Mouse (Mus musculus) limb, embryonic 10.5 days (tissue): ENCODE results near the gene Odf4. TPM values are rescaled to one million over a fixed set of nuclear protein-coding genes. Genes with fewer than 3 reads are reported as not detected.
"Not testable (repeated sequence)": the region's sequence is repeated elsewhere in the genome, so short reads cannot be mapped to it uniquely, and the experiment has no call there.

Source experiments
- DNase-seq: peaks from one replicate; pipeline ENCODE4 v3.0.0-alpha.2; 2017; ENCODE audit warnings: low spot score
- H3K27ac ChIP-seq: fragments of 300-500 bp; sonication (generic); 2 replicates; pipeline ENCODE4 v1.5.1; 2016; ENCODE audit warnings: mild to moderate bottlenecking
- H3K27me3 ChIP-seq: fragments of 300-500 bp; sonication (generic); 2 replicates; pipeline ENCODE4 v1.6.1; 2016; ENCODE audit warnings: low read depth, mild to moderate bottlenecking; ENCODE audit not compliant: poor library complexity, severe bottlenecking
- H3K36me3 ChIP-seq: fragments of 300-500 bp; sonication (generic); 2 replicates; pipeline ENCODE4 v1.6.1; 2016; ENCODE audit warnings: mild to moderate bottlenecking, moderate library complexity
- H3K4me1 ChIP-seq: fragments of 300-500 bp; sonication (generic); 2 replicates; pipeline ENCODE4 v1.6.1; 2016
- H3K4me3 ChIP-seq: fragments of 300-500 bp; sonication (generic); 2 replicates; pipeline ENCODE4 v1.5.1; 2016; ENCODE audit warnings: mild to moderate bottlenecking, moderate library complexity
- H3K9me3 ChIP-seq: fragments of 300-500 bp; sonication (generic); replicated peaks from 2 replicates; pipeline ENCODE4 v1.6.1; 2016; ENCODE audit warnings: mild to moderate bottlenecking
- WGBS: fragments of 180-500 bp; shearing (Covaris S2); methylation state at CpG from one replicate; pipeline ENCODE4 v1.1.7; 2016; 5-methylcytosine and 5-hydroxymethylcytosine counted together
- polyA plus RNA-seq: library from polyadenylated mRNA; unstranded; fragments of >200 nt; fragmentation: Nextera tagmentation; extraction: Ambion mirVana; gene quantifications from 2 replicates; pipeline ENCODE4 v1.2.1, GENCODE M21; 2016

Gene Odf4
- polyA plus RNA-seq, 1 experiment from 2014 or later = not detected

DNA sequence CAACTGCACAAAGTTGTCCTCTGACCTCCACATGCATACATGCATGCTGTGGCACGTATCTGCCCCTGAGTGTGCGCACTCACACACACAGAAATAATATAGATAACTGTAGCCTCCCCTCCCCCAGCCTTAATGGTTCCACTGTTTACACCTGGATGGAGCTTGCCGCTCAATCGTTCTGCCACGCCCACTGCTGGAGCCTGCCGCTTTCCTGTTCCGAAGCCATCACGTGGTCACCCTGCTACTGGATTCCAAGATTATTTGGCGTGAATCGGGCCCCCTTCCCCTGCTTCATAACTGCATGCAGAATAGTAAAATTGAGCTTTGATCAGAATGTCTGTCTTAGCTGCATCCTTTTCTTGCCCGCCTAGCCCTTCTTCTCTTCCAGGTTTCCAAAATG is 35.3 kb upstream of the Odf4 start:
- not testable (repeated sequence) for H3K9me3 ChIP-seq, H3K36me3 ChIP-seq

DNA sequence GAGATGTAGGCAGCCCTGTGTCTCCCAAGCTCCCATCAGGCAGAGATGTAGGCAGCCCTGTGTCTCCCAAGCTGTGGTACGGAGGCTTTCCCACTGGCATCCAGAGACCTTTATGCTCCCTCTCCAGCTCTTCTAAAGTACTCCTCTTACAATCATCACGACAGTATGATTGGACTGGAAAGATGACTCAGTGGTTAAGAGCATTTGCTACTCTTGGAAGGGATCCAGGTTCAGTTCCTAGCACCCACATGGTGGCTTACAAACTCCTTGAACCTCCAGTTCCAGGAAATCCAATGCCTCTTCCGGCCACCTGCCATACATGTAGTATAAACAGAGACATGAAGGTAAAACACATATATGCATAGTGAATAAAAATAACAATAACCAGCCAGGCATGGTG is 34.7 kb upstream of the Odf4 start:
- Histone ChIP-seq H3K4me3 (no peak overlapping the region), H3K27ac (no peak overlapping the region), H3K27me3 (peaks cover 12% of the 10 kb centered on the region), H3K4me1 (peaks cover 16% of the 10 kb centered on the region), H3K9me3 (no peaks in the 10 kb centered on the region), H3K36me3 (no peaks in the 10 kb centered on the region)
- DNase-seq = no peak
- WGBS = 84% methylated on average over 3 of the region's 3 CpGs

More for the DNA sequence above, 35.3 kb upstream of the Odf4 start:
- not testable (repeated sequence) for H3K27me3 ChIP-seq, H3K27ac ChIP-seq, DNase-seq, H3K4me3 ChIP-seq
- WGBS = 28% methylated on average over 11 of the region's 11 CpGs
- H3K4me1 ChIP-seq = peaks cover 16% of the 10 kb centered on the region

DNA sequence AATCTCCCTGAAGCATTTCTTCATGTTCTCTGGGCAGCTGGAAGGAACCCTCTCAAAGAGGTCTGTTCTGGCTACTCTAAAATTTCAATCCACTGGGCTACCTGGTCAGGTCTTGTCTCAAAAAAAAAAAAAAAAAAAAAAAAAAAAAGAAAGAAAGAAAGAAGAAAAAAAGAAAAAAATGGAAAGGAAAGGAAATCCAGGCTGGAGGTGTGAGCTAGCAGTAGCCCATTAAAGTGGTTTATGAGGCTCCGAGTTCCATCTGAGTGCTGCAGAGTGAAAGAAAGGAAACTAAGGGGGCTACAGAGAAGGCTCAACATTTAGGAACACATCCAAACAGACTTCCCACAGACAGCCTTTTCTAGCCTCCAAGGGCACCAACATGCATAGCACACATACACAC is 31.1 kb upstream of the Odf4 start:
- WGBS = 69% methylated on average over 1 of the region's 1 CpGs
- Histone ChIP-seq H3K27ac (no peak overlapping the region), H3K9me3 (no peaks in the 10 kb centered on the region), H3K36me3 (no peaks in the 10 kb centered on the region), H3K4me1 (peaks cover 43% of the 10 kb centered on the region), H3K4me3 (no peak overlapping the region), H3K27me3 (peaks cover 48% of the 10 kb centered on the region)
- no peak for DNase-seq

DNA sequence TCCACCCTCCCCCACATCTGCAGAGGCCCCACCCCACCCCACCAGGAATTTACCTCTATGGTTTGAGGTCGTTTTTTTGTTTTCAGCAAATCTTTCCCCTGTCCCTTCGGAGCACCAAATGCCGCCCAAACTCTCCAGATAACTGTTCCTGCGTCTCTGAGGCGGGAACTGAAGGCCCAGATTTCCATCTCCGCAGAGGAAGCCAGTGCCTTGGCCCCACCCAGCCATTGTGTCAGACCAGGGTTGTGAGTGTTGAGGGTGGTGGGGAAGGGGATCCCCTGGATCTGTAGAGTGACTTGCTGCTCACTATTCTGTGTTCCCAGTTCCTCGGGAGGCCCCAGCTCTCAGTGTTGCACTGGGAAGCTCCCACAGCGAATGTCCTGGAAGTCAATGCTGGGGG is 30.4 kb upstream of the Odf4 start, which contains the start of gene Arhgef15:
Gene Arhgef15, minus strand, starts transcription at position 173 of the 400 bp plus-strand sequence.
- H3K27ac ChIP-seq = peak within 1 kb of the TSS; percentile 56
- H3K9me3 ChIP-seq = no peaks in the 10 kb centered on the region
- peak within 1 kb of the TSS; percentile 36 for H3K4me3 ChIP-seq
- no peaks in the 10 kb centered on the region for H3K36me3 ChIP-seq
- peaks cover 43% of the 10 kb centered on the region for H3K4me1 ChIP-seq
- no peak for DNase-seq
- H3K27me3 ChIP-seq = peaks cover 54% of the 10 kb centered on the region
- 37% methylated on average over 8 of the region's 8 CpGs for WGBS

DNA sequence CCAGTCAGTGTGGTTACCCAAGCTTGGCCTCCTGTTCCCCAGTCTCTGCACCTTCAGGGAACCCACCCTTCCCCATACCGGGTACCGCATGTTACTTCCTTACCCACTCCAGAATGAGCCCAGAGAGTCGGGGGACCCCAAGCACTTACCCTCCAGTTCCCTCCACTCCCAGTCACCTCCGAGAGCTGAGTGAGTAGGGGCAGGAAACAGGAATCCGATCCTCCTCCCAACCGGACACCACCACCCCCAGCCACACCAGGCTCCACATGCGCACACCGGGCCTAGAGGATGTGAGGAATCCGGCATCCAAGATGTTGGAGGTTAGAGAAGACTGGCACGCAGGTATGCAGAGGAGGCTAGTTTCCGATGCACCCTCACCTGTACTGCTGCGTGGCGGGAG is 29.8 kb upstream of the Odf4 start:
- DNase-seq = no peak
- H3K36me3 ChIP-seq = no peaks in the 10 kb centered on the region
- no peaks in the 10 kb centered on the region for H3K9me3 ChIP-seq
- WGBS = 21% methylated on average over 13 of the region's 13 CpGs
- H3K27ac ChIP-seq = peak overlapping the region; percentile 56; the same call in 1 of the 2 replicates
- peaks cover 61% of the 10 kb centered on the region for H3K27me3 ChIP-seq
- peak overlapping the region; percentile 36 for H3K4me3 ChIP-seq
- H3K4me1 ChIP-seq = peaks cover 41% of the 10 kb centered on the region

DNA sequence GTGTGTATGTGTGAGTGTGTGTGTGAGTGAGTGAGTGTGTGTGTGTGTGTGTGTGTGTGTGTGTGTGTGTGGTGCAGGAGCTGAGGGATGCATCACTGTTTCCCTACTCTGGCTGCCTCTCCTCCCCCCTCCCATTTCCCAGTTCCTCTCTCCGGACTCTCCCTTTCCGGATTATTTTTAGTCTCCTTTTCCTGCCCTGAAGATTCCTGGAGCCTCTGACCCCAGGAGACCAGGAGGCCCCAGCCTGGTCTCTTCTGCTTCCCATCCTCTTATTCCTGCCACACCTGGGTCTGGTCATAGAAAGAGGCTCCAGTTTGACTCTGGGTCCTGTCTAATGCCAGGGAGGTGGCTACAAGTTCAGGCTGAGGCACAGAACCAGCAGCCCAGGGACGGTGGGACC is 29.2 kb upstream of the Odf4 start:
- DNase-seq = no peak
- no peaks in the 10 kb centered on the region for H3K9me3 ChIP-seq
- peaks cover 66% of the 10 kb centered on the region for H3K27me3 ChIP-seq
- peak overlapping the region; percentile 36; the same call in 1 of the 2 replicates for H3K4me3 ChIP-seq
- H3K27ac ChIP-seq = peak overlapping the region; percentile 56; the same call in 1 of the 2 replicates
- 53% methylated on average over 3 of the region's 3 CpGs for WGBS
- peaks cover 43% of the 10 kb centered on the region for H3K4me1 ChIP-seq
- no peaks in the 10 kb centered on the region for H3K36me3 ChIP-seq

DNA sequence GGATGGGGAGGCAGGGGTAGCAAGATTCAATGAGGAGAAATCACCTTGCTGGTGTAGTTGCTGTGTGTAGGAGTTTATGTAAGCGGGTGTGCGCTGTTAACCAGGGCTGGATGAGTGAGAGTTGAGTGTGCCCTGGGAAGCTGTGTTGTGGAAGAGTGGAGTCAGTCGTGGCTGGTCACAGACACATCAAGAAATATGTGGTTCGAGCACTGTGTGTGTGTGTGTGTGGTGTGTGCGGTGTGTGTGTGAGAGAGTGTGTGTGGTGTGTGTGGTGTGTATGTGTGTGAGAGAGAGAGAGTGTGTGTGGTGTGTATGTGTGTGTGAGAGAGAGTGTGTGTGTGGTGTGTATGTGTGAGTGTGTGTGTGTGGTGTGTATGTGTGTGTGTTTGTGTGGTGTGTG is 28.6 kb upstream of the Odf4 start:
- Histone ChIP-seq H3K27ac (no peak overlapping the region), H3K4me1 (peaks cover 43% of the 10 kb centered on the region), H3K9me3 (no peaks in the 10 kb centered on the region), H3K4me3 (peak overlapping the region; percentile 49), H3K36me3 (no peaks in the 10 kb centered on the region), H3K27me3 (peaks cover 70% of the 10 kb centered on the region)
- DNase-seq = no peak
- WGBS = 70% methylated on average over 5 of the region's 5 CpGs

DNA sequence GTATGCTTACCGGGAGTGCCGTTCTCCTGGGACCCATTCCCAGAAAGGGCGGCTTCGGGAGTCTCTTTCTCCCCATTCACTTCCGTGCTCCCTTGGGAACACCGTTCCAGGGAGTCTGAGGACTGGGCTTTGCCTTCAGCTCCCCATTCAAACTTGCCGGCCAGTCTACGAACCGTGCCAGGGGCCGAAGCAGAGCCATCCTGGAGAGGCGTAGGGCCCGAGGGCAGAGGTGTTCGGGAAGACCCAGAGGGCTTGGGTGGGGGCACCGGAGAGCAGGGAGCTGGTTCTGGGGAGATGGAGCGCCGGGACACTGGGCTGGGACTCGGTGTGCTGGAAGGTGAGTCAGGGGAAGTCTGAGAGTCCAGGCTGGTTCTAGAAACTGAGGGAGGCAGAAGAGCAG is 27.5 kb upstream of the Odf4 start:
- peak; percentile 57 for DNase-seq
- no peaks in the 10 kb centered on the region for H3K36me3 ChIP-seq
- H3K9me3 ChIP-seq = no peaks in the 10 kb centered on the region
- H3K27me3 ChIP-seq = peaks cover 81% of the 10 kb centered on the region
- peak overlapping the region; percentile 51 for H3K27ac ChIP-seq
- peak overlapping the region; percentile 49 for H3K4me3 ChIP-seq
- 3% methylated on average over 17 of the region's 17 CpGs for WGBS
- peaks cover 43% of the 10 kb centered on the region for H3K4me1 ChIP-seq

DNA sequence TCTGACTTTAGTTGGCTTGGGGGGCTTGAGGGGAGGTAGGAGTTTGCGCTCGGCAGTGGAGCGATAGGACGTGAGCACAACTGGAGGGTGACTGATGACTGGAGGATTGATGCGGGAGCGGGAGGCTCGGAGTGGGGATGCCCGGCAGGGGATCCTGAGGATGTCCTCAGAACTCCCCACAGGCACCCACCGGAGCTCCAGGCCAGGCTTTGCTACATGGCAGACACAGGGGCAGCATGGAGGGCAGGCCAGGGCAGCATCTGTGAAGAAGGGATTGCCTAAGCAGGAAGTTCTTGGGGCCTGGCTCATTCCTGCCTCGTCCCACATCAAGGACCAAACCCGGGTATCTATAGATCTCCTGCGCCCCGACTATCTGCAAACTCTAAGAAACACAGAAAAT is 27.0 kb upstream of the Odf4 start:
- WGBS = 3% methylated on average over 13 of the region's 13 CpGs
- peak overlapping the region; percentile 49 for H3K4me3 ChIP-seq
- DNase-seq = peak; percentile 48
- peaks cover 84% of the 10 kb centered on the region for H3K27me3 ChIP-seq
- no peaks in the 10 kb centered on the region for H3K9me3 ChIP-seq
- H3K4me1 ChIP-seq = peaks cover 43% of the 10 kb centered on the region
- no peaks in the 10 kb centered on the region for H3K36me3 ChIP-seq
- no peak overlapping the region for H3K27ac ChIP-seq

DNA sequence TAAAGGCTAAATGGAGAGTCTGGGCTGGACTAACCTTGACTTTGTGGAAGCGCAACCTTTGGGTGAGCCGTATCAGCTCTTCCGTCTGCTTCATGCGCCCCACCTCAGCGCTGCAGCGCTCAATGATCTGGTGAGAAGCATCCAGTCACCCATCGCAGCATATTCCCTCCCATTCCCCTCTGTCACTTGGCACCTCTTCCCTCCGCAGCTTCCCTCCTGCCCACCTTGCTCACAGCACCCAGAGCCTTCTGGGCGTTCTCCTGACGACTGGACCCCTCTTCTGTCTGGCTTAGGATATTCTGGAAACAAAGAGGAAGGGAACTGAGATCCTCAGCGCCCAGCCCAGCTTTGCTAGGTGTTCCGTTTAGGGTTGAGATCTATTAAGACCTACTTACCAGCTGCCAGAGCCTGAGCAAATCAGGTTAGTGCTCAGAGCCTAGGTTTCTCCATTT is 20.7 kb upstream of the Odf4 start:
- Histone ChIP-seq H3K4me3 (peak overlapping the region; percentile 26), H3K27ac (no peak overlapping the region), H3K9me3 (no peaks in the 10 kb centered on the region), H3K27me3 (peaks cover 69% of the 10 kb centered on the region), H3K4me1 (peaks cover 15% of the 10 kb centered on the region), H3K36me3 (0 out of 2 replicates have a peak, but pooled peaks cover 4% of the 10 kb centered on the region)
- 3% methylated on average over 12 of the region's 12 CpGs for WGBS
- DNase-seq = no peak

DNA sequence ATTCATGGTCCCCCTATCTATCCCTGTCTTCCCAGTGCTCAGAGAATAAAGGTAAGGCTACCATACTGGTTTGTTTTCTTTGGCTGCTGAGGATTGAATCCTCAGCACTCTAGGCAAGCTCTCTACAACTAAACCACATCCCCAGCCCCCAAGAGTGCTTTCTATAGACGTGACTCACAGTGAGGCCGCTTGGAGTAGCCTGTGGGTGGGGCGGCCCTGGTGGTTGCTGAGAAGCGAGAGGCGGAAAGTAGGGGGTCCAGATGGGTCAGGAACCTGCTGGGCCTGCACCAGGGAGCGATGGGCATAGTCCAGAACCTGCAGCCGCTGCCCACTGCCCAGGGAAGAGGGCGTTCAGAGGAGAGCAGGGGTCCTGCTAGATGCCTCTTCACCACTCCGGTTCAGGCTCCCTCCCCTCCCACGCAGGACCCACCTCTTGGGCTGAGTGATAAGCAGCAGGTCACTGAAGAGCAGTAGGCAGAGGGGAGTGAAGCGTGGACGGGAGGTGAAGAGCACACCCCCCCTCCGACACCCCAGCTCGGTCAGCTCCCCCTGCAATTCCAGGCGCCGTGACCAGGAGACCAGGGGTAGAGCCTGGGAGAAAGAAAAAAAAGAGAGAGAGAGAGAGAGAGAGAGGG is 20.0 kb upstream of the Odf4 start:
- Histone ChIP-seq H3K4me3 (peak overlapping the region; percentile 26), H3K9me3 (no peaks in the 10 kb centered on the region), H3K4me1 (peaks cover 14% of the 10 kb centered on the region), H3K27me3 (peaks cover 63% of the 10 kb centered on the region), H3K36me3 (0 out of 2 replicates have a peak, but pooled peaks cover 4% of the 10 kb centered on the region), H3K27ac (no peak overlapping the region; the same call in 1 of the 2 replicates)
- no peak for DNase-seq
- 6% methylated on average over 14 of the region's 16 CpGs for WGBS

DNA sequence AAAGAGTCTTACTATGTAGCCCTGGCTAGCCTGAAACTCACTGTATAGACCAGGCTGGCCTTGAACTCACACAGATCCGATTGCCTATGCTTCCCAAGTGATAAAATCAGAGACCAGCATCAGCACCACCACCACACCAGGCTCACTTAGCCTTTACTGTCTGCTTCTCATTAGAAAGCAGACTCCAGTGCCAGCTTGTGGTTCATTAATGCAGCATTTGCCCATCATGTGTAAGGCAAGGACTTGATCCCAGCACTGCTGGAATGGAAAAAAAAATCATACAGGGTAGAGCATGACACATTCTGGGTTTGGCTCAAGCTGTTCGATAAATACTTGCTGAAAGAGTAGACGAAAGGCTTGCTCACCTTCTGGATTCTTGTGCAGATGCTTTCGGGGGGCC is 19.1 kb upstream of the Odf4 start:
- H3K4me3 ChIP-seq = no peak overlapping the region
- peaks cover 54% of the 10 kb centered on the region for H3K27me3 ChIP-seq
- H3K9me3 ChIP-seq = no peaks in the 10 kb centered on the region
- H3K27ac ChIP-seq = no peak overlapping the region
- H3K36me3 ChIP-seq = 0 out of 2 replicates have a peak, but pooled peaks cover 4% of the 10 kb centered on the region
- no peak for DNase-seq
- H3K4me1 ChIP-seq = peaks cover 9% of the 10 kb centered on the region
- 88% methylated on average over 4 of the region's 4 CpGs for WGBS

DNA sequence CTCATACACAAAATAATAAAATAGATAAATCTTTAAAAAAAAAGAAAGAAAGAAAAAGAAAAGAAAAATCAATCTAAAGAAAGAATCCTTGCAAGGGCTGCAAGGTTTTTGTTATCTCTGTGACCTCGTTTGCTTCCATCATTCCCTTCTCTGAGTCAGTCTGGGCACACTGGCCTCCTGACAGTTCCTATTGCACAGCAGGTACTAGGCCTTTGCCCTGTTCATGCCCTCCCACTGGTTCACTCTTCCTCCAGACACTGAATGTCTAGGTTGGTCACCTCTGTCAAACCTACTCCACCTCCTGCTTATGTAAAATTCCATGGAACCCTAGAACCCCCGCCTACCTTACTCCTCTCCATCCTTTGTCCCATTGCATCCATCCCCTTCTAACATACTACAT is 18.4 kb upstream of the Odf4 start:
- Histone ChIP-seq H3K4me1 (peaks cover 13% of the 10 kb centered on the region), H3K27ac (no peak overlapping the region), H3K27me3 (peaks cover 49% of the 10 kb centered on the region), H3K4me3 (no peak overlapping the region), H3K36me3 (0 out of 2 replicates have a peak, but pooled peaks cover 4% of the 10 kb centered on the region), H3K9me3 (no peaks in the 10 kb centered on the region)
- no peak for DNase-seq
- 83% methylated on average over 2 of the region's 2 CpGs for WGBS
